9 mouse cellular contexts compared by ENCODE assay signal in the genomic region with DNA sequence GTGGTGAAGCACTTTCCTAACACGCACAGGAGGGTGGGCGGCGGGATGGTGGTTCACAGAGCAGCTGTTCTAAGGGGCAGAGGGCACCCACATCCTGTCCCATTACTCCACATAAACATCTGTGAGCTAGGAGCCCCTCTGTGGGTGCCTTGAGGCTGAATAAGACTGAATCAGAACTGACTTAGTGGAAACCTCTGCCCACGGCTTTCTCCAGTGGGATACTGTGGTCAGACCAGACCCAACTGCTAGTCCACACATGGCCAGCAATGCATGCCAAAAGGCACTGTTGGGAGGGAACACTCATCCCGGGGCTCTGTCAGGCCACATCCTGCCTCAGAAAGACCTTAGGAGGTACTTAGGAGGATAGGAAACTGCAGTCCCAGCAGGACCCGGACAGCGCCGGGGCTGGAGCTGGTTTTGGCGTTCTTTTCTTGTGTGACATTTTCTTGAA. TPM values are rescaled to one million over a fixed set of nuclear protein-coding genes. Genes with fewer than 3 reads are reported as not detected.
A peak's percentile ranks its signal among the peaks of the same experiment; 100 is the strongest.
DNase-seq lines count a peak whose midpoint lies in the region; ATAC-seq and TF ChIP-seq lines count a peak whose summit lies in the region.
"Had no signal": no experiment of that assay in that cellular context is flagged by ENCODE, and none has a peak within 500 bp of the region (broad histone marks: within the 10 kb centered on the region; RNA-seq: fewer than 3 reads in every experiment).

No protein-coding gene starts in this region.

- TF ChIP-seq CTCF in bone marrow, adult 2 months (IDR thresholded peaks at IDR 0.05; ENCODE audit: control insufficient read depth, insufficient read depth, low read length), result no peak
- TF ChIP-seq CTCF in heart, postnatal 0 days (IDR thresholded peaks at IDR 0.05; ENCODE audit: low read depth), result no peak

- TF ChIP-seq EP300 in heart, postnatal 0 days (IDR thresholded peaks at IDR 0.05; ENCODE audit: low read depth), result no peak

- no peak overlapping the region for H3K4me2 ChIP-seq in heart, postnatal 0 days (ENCODE audit: low read depth, low read length)

- peak; percentile 14 for DNase-seq in lung, postnatal 36 days
- no peak for DNase-seq in lung, postnatal 14 days
- no peak for DNase-seq in heart, postnatal 0 days (ENCODE audit: low spot score)
- DNase-seq in thymus, postnatal 36 days, result peak; percentile 83 to 90
- no peak for DNase-seq in layer of hippocampus, postnatal 10 days (ENCODE audit: low spot score in 2 of 2)
- DNase-seq in urinary bladder, postnatal 14 days (ENCODE audit: low spot score), result no peak

- no peaks in the 10 kb centered on the region for H3K27me3 ChIP-seq in heart, postnatal 0 days (ENCODE audit: control insufficient read depth, insufficient read depth, low read length)

- peak overlapping the region; percentile 20 for H3K27ac ChIP-seq in bone marrow, adult 2 months (ENCODE audit: control insufficient read depth, insufficient read depth, low read depth, low read length, poor library complexity)
- H3K27ac ChIP-seq in heart, postnatal 0 days (ENCODE audit: low read depth), result peak overlapping the region; percentile 80

- WGBS in bone marrow, adult 2 months, result 30% methylated on average over 9 of the region's 9 CpGs
- 48% methylated on average over 9 of the region's 9 CpGs for WGBS in heart, postnatal 0 days

- no peak for TF ChIP-seq POLR2A in bone marrow, adult 2 months (IDR thresholded peaks at IDR 0.05; ENCODE audit: borderline replicate concordance, control insufficient read depth, low read depth, low read length)

- H3K4me3 ChIP-seq in bone marrow, adult 2 months (replicated peaks; ENCODE audit: control insufficient read depth, low read depth, low read length), result no peak overlapping the region
- H3K4me3 ChIP-seq in heart, postnatal 0 days (ENCODE audit: low read depth, low read length), result no peak overlapping the region
- H3K4me3 ChIP-seq: megakaryocyte, embryonic 14.5 days had no signal

- ATAC-seq in heart, postnatal 0 days (ENCODE audit: insufficient read depth, low read depth), result peak; percentile 14; the same call in 1 of the 2 replicates

- H3K9ac ChIP-seq in heart, postnatal 0 days (replicated peaks; ENCODE audit: low read depth, low read length), result no peak overlapping the region

- H3K9me3 ChIP-seq in heart, postnatal 0 days (replicated peaks; ENCODE audit: control insufficient read depth, low read length), result no peaks in the 10 kb centered on the region

- H3K36me3 ChIP-seq in heart, postnatal 0 days (replicated peaks; ENCODE audit: control insufficient read depth, insufficient read depth, low read length), result no peaks in the 10 kb centered on the region

- peaks cover 13% of the 10 kb centered on the region for H3K4me1 ChIP-seq in bone marrow, adult 2 months (ENCODE audit: control insufficient read depth, insufficient read depth, low read length)
- peaks cover 14% of the 10 kb centered on the region; the same call in 1 of the 2 replicates for H3K4me1 ChIP-seq in heart, postnatal 0 days (ENCODE audit: control insufficient read depth, insufficient read depth)

RNA-seq across cellular contexts. Expression of a gene that starts 32.3 kb away (rescaled TPM):
- polyA plus RNA-seq in bone marrow, adult 2 months (2011; ENCODE audit: insufficient read depth, insufficient read length, low replicate concordance, missing spikeins), result 2.1 and 3.2 TPM in 2 replicates
- total RNA-seq in heart, postnatal 0 days (2014; rRNA removed; ENCODE audit: low replicate concordance), result 12.4 and 16.8 TPM in 2 replicates
- polyA plus RNA-seq in heart, postnatal 0 days (2015; fragmentation: Nextera tagmentation; extraction: Ambion mirVana), result 0.63 and 1.2 TPM in 2 replicates
- 100 to 1,000 TPM; 100 to 104 TPM for total RNA-seq in layer of hippocampus, postnatal 10 days (2021)

RNA-seq across cellular contexts. Expression of a gene that starts 34.0 kb away (rescaled TPM):
- 0.86 and 1.6 TPM in 2 replicates for polyA plus RNA-seq in bone marrow, adult 2 months (2011; ENCODE audit: insufficient read depth, insufficient read length, low replicate concordance, missing spikeins)
- 1.1 and 2.3 TPM in 2 replicates for total RNA-seq in heart, postnatal 0 days (2014; rRNA removed; ENCODE audit: low replicate concordance)
- 0.90 and 1.3 TPM in 2 replicates for polyA plus RNA-seq in heart, postnatal 0 days (2015; fragmentation: Nextera tagmentation; extraction: Ambion mirVana)
- total RNA-seq in layer of hippocampus, postnatal 10 days (2021), result 1 to 10 TPM; 1.2 to 1.9 TPM
- polyA plus RNA-seq: forebrain, embryonic 11.5 days had no signal

Comparison
In these comparisons a context has a peak if more than half of its experiments do, and no peak if none do; other contexts are left out.
1. DNase-seq: peak in lung, postnatal 36 days (single experiment) and thymus, postnatal 36 days (2 of 2); none in lung, postnatal 14 days (single experiment), heart, postnatal 0 days (single experiment), layer of hippocampus, postnatal 10 days (0 of 2) and urinary bladder, postnatal 14 days (single experiment).